Mouse (Mus musculus) bone marrow, adult 2 months (tissue): ENCODE measurements around the gene Sept10. TPM values are rescaled to one million over a fixed set of nuclear protein-coding genes. Genes with fewer than 3 reads are reported as not detected.

ENCODE experiments used
- H3K27ac ChIP-seq: fragments of 200-500 bp; 2 replicates; pipeline ENCODE4 v1.5.1; 2012; ENCODE audit warnings: low read depth, mild to moderate bottlenecking, control low read depth, inconsistent platforms, low read length; ENCODE audit not compliant: control insufficient read depth, poor library complexity, insufficient read depth
- H3K4me1 ChIP-seq: fragments of 200-500 bp; 2 replicates; pipeline ENCODE4 v1.6.1; 2011; ENCODE audit warnings: low read length; ENCODE audit not compliant: control insufficient read depth, insufficient read depth
- H3K4me3 ChIP-seq: fragments of 200-500 bp; replicated peaks from 2 replicates; pipeline ENCODE3; 2011; ENCODE audit warnings: mild to moderate bottlenecking, low read depth, low read length, control low read depth; ENCODE audit not compliant: control insufficient read depth
- CTCF ChIP-seq: fragments of 200-500 bp; IDR thresholded peaks from 2 replicates; pipeline ENCODE4 v1.5.1; 2011; ENCODE audit warnings: low read length, control low read depth; ENCODE audit not compliant: control insufficient read depth, insufficient read depth
- POLR2A ChIP-seq: fragments of 200-500 bp; IDR thresholded peaks from 2 replicates; pipeline ENCODE4 v1.6.1; 2011; ENCODE audit warnings: low read depth, mild to moderate bottlenecking, control low read depth, low read length, borderline replicate concordance; ENCODE audit not compliant: control insufficient read depth
- WGBS: fragments of 180-500 bp; shearing (Covaris S2); methylation state at CpG from one replicate; pipeline ENCODE4 v1.1.7; 2018; 5-methylcytosine and 5-hydroxymethylcytosine counted together
- polyA plus RNA-seq: library from polyadenylated mRNA; stranded (reverse); fragments of >200 nt; gene quantifications from 2 replicates; pipeline ENCODE4 v1.2.4, GENCODE M21; 2011; ENCODE audit warnings: low replicate concordance; ENCODE audit not compliant: missing spikeins, insufficient read depth, insufficient read length

Sept10 gene
- 3.8 and 5.7 TPM in 2 replicates for polyA plus RNA-seq

DNA sequence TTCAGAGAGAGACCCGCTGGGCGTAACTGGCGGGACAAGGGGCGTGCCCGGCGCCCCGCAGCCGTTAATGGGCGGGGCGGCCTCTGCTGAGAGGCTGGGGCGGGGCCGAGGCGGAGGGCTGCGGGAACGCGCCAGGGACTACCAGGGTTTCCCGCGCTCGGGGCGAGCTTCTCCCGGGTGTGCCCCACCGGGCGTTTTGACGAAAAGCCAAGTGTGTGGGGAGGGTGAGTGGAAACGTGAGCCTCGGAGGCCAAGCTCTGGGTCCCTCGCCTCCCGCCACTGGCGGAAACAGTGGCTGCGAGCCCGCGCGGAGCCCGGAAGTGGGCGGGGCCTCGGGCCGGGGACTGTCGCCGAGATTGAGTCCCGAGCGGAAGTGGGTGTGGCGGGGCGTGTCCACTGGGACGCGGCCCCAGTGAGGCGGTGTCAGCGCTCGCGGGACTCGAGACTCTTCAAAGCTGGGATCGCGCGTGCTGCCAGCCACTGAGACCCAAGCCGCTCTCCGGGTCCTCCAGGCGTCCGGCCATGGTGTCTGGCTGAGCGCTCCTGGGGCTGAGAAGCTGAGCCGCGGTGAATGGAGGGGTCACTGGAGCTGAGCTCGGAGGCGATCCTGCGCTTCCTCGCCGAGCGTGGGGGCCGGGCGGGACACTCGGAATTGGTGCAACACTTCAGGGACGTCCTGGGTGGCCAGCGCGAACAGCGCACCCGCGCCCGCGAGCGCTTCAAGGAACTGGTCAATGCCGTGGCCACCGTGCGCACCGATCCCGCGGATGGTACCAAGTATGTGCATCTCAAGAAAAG is at the start of gene Sept10, which contains the start of gene Sowahc:
TSS of gene Sept10 (minus strand) at position 375 of the 798 bp plus-strand sequence.
TSS of gene Sowahc (plus strand) at position 481 of the 798 bp plus-strand sequence.
- no peaks in the 10 kb centered on the region for H3K4me1 ChIP-seq
- H3K27ac ChIP-seq: peak within 1 kb of the TSS; percentile 85
- TF ChIP-seq CTCF: no peak
- peak; percentile 45; the same call in 1 of the 2 replicates for TF ChIP-seq POLR2A
- peak within 1 kb of the TSS; percentile 91 for H3K4me3 ChIP-seq
- under 1% methylated on average over 84 of the region's 84 CpGs for WGBS

DNA sequence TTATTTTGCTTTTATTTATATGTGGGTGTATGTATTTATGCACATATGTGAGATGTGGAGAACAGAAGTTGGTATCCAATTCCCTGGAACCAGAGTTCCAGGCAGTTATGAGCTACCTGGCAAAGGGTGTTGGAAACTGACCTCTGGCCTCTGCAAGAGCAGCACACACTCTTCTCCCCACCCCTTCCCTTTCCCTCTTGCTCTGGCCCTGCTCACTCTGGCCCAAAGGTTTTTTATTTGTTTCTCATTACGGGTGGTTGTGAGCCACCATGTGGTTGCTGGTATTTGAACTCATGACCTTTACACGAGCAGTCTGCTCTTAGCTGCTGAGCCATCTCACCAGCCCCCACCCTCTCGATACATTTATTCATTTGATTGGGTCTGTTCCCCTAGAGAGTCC is 47.1 kb upstream of the Sept10 start:
- WGBS: 69% methylated on average over 3 of the region's 3 CpGs
- H3K27ac ChIP-seq: no peak overlapping the region
- peaks cover 9% of the 10 kb centered on the region for H3K4me1 ChIP-seq
- H3K4me3 ChIP-seq: no peak overlapping the region
- TF ChIP-seq CTCF (no peak), POLR2A (no peak)

DNA sequence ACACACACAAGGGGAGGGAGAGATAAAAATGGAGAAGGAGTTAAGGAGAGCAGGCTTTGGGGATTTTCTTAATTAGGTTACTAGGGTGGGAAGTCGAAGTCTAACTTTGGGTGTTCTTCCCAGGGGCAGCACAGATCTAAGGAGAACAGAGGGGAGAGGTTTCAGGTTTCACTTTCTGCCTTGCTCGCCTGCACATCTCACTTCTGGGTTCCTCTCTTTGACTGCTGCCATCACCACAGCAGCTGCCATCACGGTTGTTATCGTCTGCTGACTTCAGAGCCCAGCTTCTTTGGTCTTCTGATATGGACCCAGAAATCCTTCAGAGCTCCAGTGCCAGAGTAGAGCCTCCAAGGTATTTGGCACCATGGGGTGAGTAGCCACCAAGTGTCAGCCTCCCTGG is 46.5 kb upstream of the Sept10 start:
- WGBS: 27% methylated on average over 4 of the region's 4 CpGs
- H3K4me3 ChIP-seq: no peak overlapping the region
- H3K4me1 ChIP-seq: peaks cover 10% of the 10 kb centered on the region
- H3K27ac ChIP-seq: no peak overlapping the region
- TF ChIP-seq CTCF (no peak), POLR2A (no peak)

DNA sequence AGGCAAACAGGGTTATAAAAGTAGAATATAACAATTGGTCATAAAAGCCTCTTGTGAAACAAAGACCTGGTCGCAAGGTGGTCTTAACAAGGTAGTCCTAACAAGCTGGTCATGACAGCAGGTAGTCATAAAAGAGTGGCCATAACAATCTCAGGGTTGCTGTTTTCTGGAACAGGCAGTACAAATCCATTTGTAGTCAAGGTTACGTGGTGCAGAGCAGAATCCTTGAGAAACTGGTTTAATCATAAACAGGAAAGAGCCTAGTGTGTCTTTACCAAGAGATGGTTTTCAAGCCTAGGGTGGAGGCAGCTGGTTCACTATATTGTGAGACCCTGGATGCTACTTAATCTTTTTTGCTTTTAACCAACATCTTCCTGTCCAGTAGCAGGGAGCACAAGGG is 45.6 kb upstream of the Sept10 start:
- Histone ChIP-seq H3K4me1 (peaks cover 12% of the 10 kb centered on the region), H3K27ac (no peak overlapping the region), H3K4me3 (no peak overlapping the region)
- no peak for TF ChIP-seq CTCF
- TF ChIP-seq POLR2A: no peak
- WGBS: 76% methylated on average over 2 of the region's 2 CpGs

DNA sequence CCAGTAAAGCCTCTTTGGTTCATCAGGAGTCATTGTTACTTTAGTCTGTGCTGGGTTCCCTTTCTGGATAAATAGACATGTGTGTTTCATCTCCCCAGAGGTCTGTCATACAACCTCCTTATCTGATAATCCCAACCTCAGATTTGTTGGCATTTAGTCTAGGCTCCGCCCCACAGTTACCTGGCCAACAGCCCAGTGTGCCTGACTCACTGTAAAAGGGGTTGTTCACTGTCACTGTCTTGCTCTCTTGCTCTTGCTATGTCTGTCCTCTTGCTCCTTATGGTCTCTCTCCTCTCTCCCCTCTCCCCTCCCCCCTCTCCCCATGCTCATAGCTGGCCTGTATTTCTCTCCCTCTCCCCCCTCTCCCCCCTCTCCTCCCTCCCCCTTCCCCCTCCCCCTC is 44.5 kb upstream of the Sept10 start:
- H3K27ac ChIP-seq: peak overlapping the region; percentile 82; the same call in 1 of the 2 replicates
- WGBS: 60% methylated on average over 1 of the region's 1 CpGs
- no peak overlapping the region for H3K4me3 ChIP-seq

DNA sequence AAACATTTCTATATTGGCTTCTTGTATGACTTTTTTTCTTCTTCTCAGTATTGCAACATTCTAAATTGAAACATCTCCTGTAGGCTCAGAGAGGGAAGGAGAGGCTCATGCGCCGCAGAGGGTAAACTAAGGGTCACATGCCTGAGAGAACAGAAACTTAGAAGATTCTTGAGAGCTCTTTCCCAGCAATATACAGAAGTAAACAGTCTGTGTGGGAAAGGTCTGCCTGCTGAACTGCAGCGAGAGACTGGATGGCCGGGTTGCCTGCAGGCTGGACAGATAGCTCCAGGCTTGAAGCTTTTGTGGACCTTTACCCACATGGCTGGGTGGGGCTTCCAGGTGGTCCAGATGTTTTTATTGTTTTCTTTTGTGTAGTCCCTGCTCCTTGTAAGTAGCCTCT is 44.0 kb upstream of the Sept10 start:
- peak overlapping the region; percentile 82 for H3K27ac ChIP-seq
- 9% methylated on average over 4 of the region's 4 CpGs for WGBS
- TF ChIP-seq CTCF (no peak), POLR2A (no peak)

More for the DNA sequence above, 44.5 kb upstream of the Sept10 start:
- TF ChIP-seq POLR2A (no peak), CTCF (no peak)
- peaks cover 13% of the 10 kb centered on the region for H3K4me1 ChIP-seq

DNA sequence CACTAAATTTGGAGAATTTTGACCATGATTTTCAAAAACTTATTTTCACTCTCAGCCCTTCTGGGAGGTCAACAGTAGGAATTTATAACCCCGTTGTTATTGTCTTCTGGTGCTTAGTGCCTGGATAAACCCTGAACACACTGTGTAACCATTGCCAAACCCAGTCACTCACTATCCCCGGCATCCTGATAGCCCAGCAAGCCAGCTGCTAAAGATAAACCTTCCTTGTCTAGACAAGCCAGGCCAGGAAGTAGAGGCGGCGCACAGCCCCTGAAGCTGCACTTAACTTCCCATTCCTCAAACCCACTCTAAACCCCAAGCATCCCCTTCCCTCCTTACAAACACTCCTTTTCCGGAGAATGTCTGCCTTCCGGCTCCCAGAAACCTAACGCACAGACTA is 43.4 kb upstream of the Sept10 start:
- 3% methylated on average over 7 of the region's 7 CpGs for WGBS
- Histone ChIP-seq H3K4me1 (peaks cover 13% of the 10 kb centered on the region), H3K27ac (peak overlapping the region; percentile 36; the same call in 1 of the 2 replicates), H3K4me3 (no peak overlapping the region)
- no peak for TF ChIP-seq POLR2A
- no peak for TF ChIP-seq CTCF

More for the DNA sequence above, 44.0 kb upstream of the Sept10 start:
- Histone ChIP-seq H3K4me3 (peak overlapping the region; percentile 26), H3K4me1 (peaks cover 13% of the 10 kb centered on the region)

DNA sequence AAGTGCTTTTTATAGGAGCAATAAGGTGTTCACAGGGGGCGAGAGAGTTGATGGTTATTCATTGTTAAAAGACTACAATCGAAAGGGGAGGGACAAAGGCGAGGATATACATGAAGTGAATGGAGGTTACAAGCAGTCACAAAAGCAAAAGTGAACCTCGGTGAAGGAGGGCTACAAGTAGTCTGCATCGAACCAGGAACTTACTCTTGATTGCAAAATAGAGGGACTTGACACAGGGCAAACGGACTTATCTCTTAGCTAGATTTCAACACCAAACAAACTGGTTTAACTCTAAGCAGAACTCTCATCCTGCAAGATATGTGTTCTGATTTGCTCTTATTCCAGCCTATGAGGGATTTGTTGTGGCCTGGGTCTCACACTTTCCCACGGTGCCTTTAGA is 41.3 kb upstream of the Sept10 start:
- Histone ChIP-seq H3K4me3 (no peak overlapping the region), H3K27ac (no peak overlapping the region; the same call in 1 of the 2 replicates), H3K4me1 (peaks cover 13% of the 10 kb centered on the region)
- 28% methylated on average over 7 of the region's 7 CpGs for WGBS
- TF ChIP-seq CTCF (no peak), POLR2A (no peak)
